Mouse (Mus musculus): ENCODE measurements around the gene Spag17.

The Spag17 gene

GRCm38 (mm10) chr3:99965863-99966262 lies 80.7 kb downstream of the Spag17 start:
- no peak for DNase-seq

- DNase-seq = no peak
Observed at GRCm38 (mm10) chr3:99966285-99966684, 81.1 kb downstream of the Spag17 start.

GRCm38 (mm10) chr3:99970766-99971165 lies 85.6 kb downstream of the Spag17 start:
- DNase-seq = peak; percentile 57 to 66

- no peak for DNase-seq
Observed at GRCm38 (mm10) chr3:99981046-99981445, 95.8 kb downstream of the Spag17 start.

DNA sequence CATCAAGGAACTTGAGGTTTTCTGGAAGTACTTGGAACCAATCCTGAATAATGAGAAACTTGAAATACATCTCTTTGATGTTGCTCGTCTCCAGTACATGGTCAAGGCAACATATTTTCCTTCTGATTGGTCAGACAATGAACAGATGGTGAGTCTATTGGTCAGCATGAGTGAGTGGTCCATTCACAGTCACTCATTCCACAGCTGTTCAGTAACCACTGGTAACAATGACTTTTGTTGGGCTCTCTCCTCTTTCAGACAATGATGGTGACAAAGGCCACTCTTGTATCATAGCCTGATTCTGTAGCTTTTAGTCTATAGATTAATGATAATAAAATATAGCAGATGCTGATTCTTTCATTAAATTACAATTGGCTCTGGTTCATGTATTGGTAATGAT lies 119.5 kb downstream of the Spag17 start:
- no peak for DNase-seq

GRCm38 (mm10) chr3:100009807-100010206 lies 124.6 kb downstream of the Spag17 start:
- DNase-seq = peak; percentile 34 to 40

DNA sequence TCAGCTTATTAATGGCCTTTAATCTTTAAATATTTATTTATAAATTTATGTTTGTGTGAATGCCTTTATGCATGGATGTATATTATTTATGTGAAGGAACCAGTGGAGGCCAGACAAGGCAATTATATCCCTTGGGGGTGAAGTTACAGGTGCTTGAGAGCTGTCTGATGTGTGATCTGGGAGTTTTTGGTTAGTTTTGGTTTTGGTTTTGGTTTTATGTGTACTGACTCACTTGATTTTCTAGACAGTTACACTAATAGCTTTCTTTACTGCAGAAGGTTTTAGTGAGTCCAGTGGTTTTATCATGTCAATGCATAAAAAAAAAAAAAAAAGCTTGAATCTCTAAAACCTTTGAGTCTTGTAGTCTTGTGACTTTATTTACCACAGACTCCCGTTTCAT lies 128.9 kb downstream of the Spag17 start:
- no peak for DNase-seq

DNA sequence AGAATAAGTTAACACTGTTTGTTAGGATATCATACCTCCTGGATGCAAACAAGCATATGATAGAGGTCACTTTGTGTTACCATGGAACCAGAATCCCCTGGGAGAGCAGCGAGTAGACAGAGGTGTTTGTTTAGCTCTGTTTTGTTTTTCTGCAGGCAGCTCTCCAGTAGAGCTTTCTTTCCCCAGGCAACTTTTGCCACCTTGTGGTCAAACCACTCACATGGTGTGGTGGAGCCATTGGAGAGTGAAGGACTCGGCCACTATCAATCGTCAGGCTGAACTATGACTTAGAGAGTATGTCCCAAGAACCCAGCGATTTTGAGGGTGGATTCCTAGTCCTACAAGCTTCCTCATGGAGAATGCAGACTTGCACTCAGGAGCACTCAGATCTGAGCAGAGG lies 146.1 kb downstream of the Spag17 start:
- DNase-seq = peak; percentile 19 to 25

DNA sequence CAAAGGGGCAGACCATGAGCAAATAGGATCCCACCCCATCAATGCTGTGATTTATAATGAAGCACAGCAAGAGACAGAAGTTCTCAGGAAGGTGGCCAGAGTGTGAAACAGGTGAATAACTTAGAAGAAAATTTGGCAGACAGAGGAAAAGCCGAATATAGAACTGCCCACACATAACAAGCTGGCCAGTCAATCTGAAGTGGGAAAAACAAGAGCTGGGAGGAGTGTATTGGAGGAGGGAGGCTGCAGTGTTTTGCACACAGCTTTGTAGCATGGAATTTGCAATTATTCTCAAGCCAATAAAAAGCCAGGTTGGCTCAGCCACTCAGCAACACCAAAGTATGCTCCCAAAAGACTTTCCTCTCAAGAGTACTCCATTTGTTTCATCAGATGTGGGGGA lies 147.8 kb downstream of the Spag17 start:
- no peak for DNase-seq

DNA sequence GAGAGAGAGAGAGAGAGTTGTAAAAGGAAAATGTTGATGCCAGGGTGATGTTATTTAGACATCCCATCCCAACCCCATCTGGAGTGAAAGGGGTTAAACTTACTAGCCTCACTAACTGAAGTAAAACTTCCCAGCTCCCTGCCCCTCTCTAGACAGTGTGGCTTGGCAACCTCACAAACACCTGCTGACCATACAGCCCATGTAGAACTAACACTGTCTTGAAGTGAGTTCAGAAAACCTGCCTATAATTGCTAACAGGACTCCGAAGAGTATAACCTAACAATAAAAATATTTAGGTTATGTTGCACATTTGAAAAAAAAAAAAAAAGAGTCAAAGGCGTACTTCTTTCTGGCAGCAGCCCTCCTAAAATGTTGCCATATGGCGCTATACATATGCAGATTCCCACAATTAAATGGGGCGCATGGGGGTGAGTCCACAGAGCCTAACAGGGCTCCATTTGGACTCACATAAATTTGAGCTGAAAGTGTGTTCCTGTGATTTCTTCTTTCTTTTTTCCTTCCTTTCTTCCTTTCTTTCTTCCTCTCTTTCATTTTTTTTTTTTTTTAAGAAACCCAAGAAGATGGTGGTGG lies 149.3 kb downstream of the Spag17 start:
- peak in 1 of 2 experiments; percentile 9 for DNase-seq

GRCm38 (mm10) chr3:100035097-100035496 lies 149.9 kb downstream of the Spag17 start:
- no peak for DNase-seq

GRCm38 (mm10) chr3:100036846-100037245 lies 151.6 kb downstream of the Spag17 start:
- peak in 1 of 2 experiments; percentile 7 for DNase-seq

DNA sequence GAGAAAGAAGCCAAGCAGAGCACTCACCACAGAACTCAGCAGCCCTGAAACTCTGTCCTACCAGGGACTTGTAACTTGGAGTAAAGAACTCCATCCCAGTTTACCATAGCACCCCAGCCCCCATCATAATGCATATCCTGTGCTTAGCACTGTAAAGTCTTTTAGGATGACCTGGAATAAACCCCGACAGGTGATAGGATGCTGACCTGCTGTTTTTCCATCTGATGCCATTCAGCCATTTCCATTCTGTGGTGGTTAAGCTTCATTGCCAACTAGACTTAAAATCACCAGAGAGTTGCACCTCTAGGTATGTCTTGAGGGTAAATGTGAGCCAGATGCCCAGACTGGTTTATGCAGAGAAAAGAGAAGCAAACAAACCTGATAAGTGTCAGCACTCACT lies 189.2 kb downstream of the Spag17 start:
- peak; percentile 12 to 20 for DNase-seq

DNA sequence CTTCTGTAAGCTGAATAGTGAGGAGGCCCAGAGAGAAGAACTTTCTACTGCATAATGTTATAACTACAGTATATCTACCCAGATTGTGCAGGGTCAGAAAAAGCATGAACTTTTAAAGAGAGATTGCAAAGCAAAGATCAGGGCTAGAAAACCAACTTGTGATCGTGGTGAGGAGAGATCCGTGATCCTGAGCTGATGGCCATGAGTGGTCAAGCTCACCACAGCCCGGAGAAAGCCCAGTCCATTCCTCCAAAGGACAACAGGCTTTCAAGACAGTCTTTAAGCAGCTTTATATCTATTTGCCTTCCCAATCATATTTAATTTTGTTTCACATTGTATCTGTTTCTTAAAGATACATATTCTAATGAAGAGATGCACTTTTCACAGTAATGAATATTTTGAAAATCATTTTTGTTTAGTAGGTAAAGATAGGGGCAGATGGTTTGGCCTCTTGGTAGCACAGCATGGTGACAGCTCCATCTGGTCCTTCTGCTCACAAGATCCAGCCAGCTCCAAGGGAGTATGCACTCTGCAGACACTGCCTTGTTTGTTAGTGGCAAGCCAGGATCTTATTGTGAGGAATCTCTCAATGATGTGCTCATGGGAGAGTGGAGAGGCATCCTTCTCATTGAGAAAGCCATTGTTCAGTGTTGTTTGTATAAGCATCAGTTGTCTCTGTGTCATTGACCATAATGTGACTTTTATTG lies 217.3 kb downstream of the Spag17 start:
- peak; percentile 84 to 86 for DNase-seq

DNA sequence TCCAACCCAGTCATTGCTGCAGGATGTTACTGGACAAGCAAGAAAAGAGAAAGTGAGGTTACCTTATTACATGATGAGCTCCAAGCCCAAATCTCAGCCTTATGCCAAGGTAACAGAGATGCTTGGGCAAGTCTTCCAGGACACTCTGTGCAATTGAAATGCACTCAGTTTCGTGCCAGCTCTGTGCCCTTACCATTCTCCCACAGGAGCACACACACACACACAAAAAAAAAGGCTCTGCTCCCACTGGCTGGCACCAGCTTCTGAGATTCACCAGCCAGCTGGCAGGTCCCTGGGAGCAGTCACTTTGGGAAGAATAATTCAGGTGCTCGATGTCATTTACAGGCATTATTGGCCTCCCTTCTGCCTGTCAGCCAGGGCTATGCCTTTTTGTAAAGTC lies 221.5 kb downstream of the Spag17 start:
- peak; percentile 77 to 83 for DNase-seq

GRCm38 (mm10) chr3:100118681-100119080 lies 233.5 kb downstream of the Spag17 start:
- no peak for DNase-seq

DNA sequence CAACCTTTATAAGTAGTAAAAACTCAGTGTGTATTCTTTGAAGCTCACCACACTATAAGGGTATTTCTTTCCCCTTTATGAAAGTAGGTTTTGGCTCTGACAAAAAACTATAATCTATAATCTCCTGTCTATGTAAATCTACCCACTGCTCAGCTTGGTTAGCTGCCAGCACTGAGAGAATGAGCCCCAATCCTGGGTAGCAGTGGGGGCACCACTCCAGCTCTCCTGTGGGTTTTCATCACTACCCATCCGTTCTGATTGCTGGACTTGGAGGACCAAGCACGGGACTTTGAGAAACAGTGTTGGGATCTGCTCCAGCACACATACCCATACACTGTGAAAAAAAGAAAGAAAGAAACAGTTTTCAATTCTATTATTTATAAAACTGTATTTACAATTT lies 236.8 kb downstream of the Spag17 start:
- DNase-seq = peak; percentile 59 to 80

DNA sequence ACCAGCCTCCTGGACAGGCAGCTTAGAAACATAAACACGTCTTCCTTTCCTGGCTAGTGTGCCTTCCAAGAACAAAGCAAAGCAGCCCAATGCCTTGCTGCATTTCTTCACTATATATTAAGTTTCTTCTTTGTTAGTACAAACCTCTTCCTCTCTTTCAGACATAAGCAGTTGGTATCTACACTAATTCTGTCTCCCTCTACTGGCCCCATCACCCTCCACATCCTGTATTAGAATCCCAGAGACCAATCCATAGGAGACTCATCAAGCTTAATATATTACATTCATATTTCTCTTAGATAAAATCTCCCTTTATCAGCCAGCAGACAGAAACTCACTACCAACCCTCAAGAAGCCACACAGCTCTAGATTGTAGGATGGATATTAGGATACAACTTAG lies 237.2 kb downstream of the Spag17 start:
- DNase-seq = peak; percentile 32 to 41

DNA sequence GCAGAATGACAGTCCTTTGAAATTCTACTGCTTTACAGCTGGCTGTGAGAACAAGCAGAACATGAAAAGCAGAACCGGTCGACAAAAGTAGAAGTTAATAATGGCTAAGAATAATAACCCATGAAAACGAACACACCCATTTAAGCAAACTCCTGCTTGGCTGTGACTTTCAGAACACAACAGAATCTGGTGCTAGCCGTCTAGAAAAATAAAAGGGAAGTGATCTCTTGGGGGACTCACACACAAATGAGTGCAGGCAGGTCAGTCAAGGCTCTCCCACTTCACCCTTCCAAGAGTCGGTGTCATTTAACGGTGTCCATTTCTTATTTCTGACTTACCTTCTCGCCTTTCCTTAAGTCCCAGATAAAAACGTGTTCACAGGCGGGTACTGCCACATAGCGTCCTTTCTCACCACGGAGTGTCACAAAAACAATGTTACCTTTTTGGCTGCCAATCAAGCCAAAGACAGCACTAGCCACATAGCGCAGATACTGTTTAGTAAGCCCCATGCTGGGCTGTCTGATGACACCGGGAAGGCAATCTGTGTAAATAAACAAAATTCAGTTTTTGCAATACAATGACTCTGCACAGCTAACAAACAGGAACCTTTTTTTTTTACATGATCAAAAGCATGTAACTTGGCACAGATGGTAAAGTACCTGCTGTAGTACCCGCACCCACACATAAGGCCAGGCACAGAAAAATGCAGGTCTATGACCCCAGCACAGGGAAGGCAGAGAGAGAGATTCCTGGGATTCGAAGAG lies 275.7 kb downstream of the Spag17 start:
- DNase-seq = no peak

GRCm38 (mm10) chr3:100161665-100162314 lies 276.6 kb downstream of the Spag17 start:
- DNase-seq = no peak

GRCm38 (mm10) chr3:100162315-100163105 lies 277.3 kb downstream of the Spag17 start, which contains the start of the genes Gdap2 and Wdr3:
TSS of gene Gdap2 (plus strand) at chr3:100162381.
TSS of gene Wdr3 (minus strand) at chr3:100162407.
- DNase-seq = peak; percentile 96

DNA sequence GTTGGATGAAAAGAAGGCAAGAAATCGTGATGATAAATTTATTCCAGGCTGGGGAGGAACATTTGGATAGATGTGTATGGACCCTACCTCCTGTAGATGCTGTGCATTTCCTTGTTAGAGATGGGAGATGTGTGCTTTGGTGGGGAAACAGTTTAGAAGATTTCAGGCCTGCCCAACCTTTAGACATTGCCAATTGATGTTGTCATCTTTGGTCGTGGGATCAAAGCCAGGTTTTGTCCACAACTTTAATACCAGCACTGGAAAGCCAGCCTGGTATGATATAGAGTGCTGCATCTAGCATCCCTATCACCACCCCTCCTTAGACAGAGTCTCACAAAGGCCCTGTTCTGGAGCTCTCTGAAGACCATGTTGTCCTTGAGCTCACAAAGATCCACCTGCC lies 278.4 kb downstream of the Spag17 start:
- peak; percentile 6 to 21 for DNase-seq
